Mouse (Mus musculus) layer of hippocampus, postnatal 14 days (tissue): ENCODE data around the gene Usp32. TPM values are rescaled to one million over a fixed set of nuclear protein-coding genes. Genes with fewer than 3 reads are reported as not detected.
A peak's percentile ranks its signal among the peaks of the same experiment; 100 is the strongest.

Source experiments
- DNase-seq, 2 experiments: peaks; one replicate each; pipeline ENCODE4 v3.0.0; 2021 to 2022; ENCODE audit warnings: low spot score in 2 of 2, mixed read lengths in 1 of 2
- total RNA-seq, 2 experiments: library from RNA; stranded (reverse); gene quantifications; 2 replicates each; pipeline ENCODE4 v1.2.3; 2021

Gene Usp32
- total RNA-seq, 2 experiments from 2014 or later = 76.2 to 86.3 TPM

GRCm38 (mm10) chr11:84956400-84956799 lies 183.6 kb downstream of the Usp32 start:
- no peak for DNase-seq

- DNase-seq = no peak
Observed at GRCm38 (mm10) chr11:84952611-84953010, 187.3 kb downstream of the Usp32 start.

GRCm38 (mm10) chr11:84948526-84948925 lies 191.4 kb downstream of the Usp32 start:
- no peak for DNase-seq

- DNase-seq = no peak
Observed at GRCm38 (mm10) chr11:84948114-84948513, 191.8 kb downstream of the Usp32 start.

- DNase-seq = peak in 1 of 2 experiments; percentile 43
Observed at GRCm38 (mm10) chr11:84947206-84947605, 192.8 kb downstream of the Usp32 start.

- DNase-seq = no peak
Observed at GRCm38 (mm10) chr11:84945841-84946240, 194.1 kb downstream of the Usp32 start.

GRCm38 (mm10) chr11:84944639-84945435 lies 195.1 kb downstream of the Usp32 start:
- DNase-seq = no peak

- no peak for DNase-seq
Observed at GRCm38 (mm10) chr11:84943948-84944347, 196.0 kb downstream of the Usp32 start.

GRCm38 (mm10) chr11:84940140-84940539 lies 199.8 kb downstream of the Usp32 start:
- DNase-seq = no peak

GRCm38 (mm10) chr11:84939508-84940053 lies 200.4 kb downstream of the Usp32 start:
- peak; percentile 66 to 87 for DNase-seq

Other genes starting within 250 kb of the Usp32 start
- 10 to 100 TPM; 27.0 to 29.6 TPM for gene Znhit3, start 223.8 kb downstream of the Usp32 start, total RNA-seq
- 10 to 100 TPM; 80.0 to 91.7 TPM for gene Car4, start 182.4 kb downstream of the Usp32 start, total RNA-seq
- under 1 TPM in 1 of 2 experiments, not detected in 1; 0.60 TPM for gene 1700125H20Rik, start 30.2 kb upstream of the Usp32 start, total RNA-seq
- 10 to 100 TPM; 54.0 to 58.8 TPM for gene Appbp2, start 95.0 kb upstream of the Usp32 start, total RNA-seq
- 10 to 100 TPM; 15.3 to 15.4 TPM for gene Ppm1d, start 171.1 kb upstream of the Usp32 start, total RNA-seq
- 10 to 100 TPM; 53.6 to 56.1 TPM for gene Bcas3, start 213.0 kb upstream of the Usp32 start, total RNA-seq